Mouse (Mus musculus): ENCODE measurements around the gene Ssu72. TPM values are rescaled to one million over a fixed set of nuclear protein-coding genes. Genes with fewer than 3 reads are reported as not detected.

Ssu72 gene
- total RNA-seq, 2 experiments from 2014 or later = 32.3 to 34.8 TPM

DNA sequence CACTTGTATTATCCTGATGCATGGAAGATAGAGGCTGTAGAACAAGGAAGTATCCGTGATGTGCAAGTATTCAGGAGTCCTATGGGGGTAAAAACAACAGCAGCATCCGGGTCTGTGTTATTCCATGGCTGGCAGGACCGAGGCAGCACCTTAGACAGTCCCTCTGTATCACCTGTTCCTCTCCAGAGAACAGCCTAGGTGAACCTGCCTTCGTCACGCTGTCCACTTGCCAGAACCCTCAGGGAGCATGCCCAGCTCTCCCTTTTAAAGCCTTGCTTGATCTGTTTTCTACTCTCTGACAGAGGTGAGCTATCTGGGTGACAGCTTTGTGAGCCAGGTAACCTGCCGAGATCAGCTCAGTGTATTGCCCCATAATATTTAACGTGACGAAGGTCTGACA, 39.9 kb downstream of the Ssu72 start:
- intact Hi-C loops (cut with DNase I) = no loop called here
- no peak for DNase-seq

GRCm38 (mm10) chr4:155745136-155745535, 40.5 kb downstream of the Ssu72 start:
- intact Hi-C loops (cut with DNase I) = no loop called here
- DNase-seq = no peak

- no peak for DNase-seq
- intact Hi-C loops (cut with DNase I) = no loop called here
Observed at GRCm38 (mm10) chr4:155746036-155746548, 41.5 kb downstream of the Ssu72 start.

DNA sequence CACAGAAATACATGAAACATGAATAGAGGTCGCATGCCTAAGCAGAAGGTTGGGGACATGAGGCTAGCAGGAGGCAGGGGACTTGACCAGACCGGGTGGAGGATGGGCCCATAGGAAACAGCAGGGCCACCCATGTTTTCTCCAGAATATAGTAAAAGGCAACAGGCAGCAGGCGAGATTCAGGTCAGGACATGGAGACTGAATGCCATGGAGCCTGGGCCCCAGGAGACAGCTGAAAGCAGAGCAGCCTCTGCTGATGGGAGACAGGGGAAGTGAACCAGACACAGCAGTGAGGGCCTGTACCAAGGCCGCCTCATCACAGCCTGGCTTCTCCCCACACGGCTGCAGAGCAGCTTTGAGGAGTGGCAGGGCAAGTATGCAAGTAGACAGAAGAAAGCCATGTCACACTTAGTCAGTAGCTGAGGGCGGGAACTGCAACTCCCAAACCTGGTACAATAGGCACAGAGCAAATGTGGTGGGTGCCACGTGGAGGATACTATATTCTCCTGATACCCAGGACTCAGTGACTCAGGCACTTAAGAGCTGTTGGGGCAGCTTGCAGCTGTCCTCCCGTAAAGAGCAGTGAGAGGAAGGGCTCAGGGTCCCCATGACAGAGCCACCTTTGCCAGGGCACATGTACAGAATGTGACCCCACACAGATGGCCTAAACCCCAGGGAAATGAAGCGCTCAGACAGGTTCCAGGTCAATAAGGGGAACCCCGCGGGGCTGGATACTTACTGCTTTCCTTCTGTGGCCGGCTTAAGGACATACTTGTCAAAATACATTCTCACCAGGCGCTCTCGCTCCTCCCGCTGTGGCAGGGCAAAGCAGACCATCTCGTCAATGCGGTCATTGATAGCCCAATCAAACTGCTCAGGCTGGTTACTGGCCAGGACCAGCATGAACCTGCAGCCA, 42.2 kb downstream of the Ssu72 start:
- intact Hi-C loops (cut with DNase I) = no loop called here
- no peak for DNase-seq

GRCm38 (mm10) chr4:155757011-155757410, 52.4 kb downstream of the Ssu72 start:
- intact Hi-C loops (cut with DNase I) = no loop called here
- no peak for DNase-seq

DNA sequence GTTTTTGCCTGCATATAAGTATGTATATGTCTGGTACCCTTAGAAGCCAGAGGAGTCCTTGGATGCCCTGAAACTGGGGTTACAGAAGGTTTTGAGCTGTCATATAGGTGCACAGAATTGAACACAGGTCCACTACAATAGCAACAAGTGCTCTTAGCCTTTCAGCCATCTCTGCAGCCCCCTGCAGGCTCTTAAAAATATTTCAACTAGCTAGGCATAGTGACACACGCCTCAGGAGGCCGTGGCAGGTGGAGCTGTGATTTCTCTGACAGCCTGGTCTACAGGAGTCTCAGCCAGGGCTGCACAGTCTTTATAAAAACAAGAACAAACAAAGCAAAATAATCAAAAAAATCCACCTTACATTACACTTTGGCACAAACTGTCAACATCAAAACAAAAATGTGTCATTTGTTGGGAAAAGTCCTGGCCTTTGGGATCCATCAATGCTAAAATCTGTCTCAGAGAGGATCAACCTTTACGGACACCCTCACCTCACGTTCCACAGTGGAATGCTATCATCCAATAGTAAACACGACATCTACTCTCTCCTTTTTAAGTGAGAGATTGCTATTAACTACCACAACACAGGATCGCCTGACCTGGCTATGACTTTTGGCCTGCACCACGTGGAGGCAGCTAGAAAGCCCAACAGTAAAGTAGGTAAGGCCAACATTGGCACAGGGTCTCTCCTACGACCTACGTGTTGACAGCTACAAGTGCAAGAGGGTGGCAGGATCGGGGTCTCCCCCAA, 55.4 kb downstream of the Ssu72 start:
- intact Hi-C loops (cut with DNase I) = no loop called here
- DNase-seq = no peak

GRCm38 (mm10) chr4:155760613-155761355, 56.2 kb downstream of the Ssu72 start, which contains the start of gene Atad3a:
Gene Atad3a, minus strand, starts transcription at chr4:155761093.
- DNase-seq = peak; percentile 95
- intact Hi-C loops (cut with DNase I) = no loop called here

GRCm38 (mm10) chr4:155761356-155762099, 56.9 kb downstream of the Ssu72 start:
- intact Hi-C loops (cut with DNase I) = no loop called here
- DNase-seq = no peak

- intact Hi-C loops (cut with DNase I) = no loop called here
- DNase-seq = no peak
Observed at GRCm38 (mm10) chr4:155762357-155762756, 57.8 kb downstream of the Ssu72 start.

DNA sequence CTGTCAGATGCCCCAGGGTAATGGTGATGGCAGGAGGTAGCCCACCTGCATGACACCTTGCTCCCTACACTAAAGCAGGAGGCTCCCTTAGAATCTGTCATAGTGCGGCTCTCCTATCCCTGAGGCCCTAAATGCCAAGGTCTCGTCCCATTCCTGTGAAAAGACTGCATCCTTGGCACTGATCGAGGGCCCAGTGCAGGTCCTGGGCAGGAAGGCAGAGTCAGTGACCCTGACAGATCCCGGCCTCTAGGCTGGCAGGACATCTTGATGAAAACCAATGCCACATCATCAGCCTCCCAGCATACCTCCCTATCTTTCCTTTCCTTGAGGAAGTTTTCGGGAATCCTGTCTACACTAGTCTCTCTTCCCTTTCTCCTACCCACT, 64.9 kb downstream of the Ssu72 start:
- intact Hi-C loops (cut with DNase I) = loop anchor here (5.0 kb wide), 1 partner anchor 47 kb away; no protein-coding TSS in a partner anchor
- DNase-seq = no peak

DNA sequence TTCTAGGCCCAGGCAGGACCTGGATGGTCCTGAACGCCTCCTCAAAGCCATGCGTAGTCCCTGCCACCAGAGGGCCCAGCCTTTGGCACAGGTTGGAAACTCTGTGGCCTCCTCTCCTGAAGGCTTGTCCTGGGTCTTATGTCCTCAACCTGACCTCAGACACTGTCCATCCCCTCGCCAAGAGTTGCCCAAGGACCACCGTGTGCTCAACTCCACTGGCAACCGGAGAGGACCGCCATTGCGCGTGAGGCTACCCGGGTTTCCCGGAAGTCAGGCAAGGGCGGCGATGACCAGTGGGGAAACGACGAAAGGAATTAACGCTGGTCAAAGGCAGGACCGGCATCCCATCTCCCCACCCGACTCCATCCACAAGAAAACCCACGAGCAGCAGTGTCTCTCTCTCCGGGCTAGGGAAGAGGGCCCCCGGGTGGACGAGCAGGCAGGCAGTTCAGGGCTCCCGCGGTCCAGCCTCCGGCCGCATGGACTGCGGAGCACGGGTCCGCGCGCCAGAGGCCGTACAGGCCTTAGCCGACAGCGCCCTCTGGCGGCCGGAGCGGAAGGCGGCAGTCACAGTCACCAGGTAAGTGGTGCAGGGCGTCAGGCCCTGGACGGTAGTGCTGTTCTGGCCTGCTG, 65.4 kb downstream of the Ssu72 start:
- intact Hi-C loops (cut with DNase I) = loop anchor here (1.0 to 5.0 kb wide), 2 partner anchors 13 to 48 kb away; no protein-coding TSS in a partner anchor
- DNase-seq = peak; percentile 87 to 90

GRCm38 (mm10) chr4:155770626-155771025, 66.0 kb downstream of the Ssu72 start:
- DNase-seq = peak; percentile 62 to 75
- intact Hi-C loops (cut with DNase I) = loop anchor here (1.0 kb wide), 1 partner anchor 13 kb away; no protein-coding TSS in a partner anchor

DNA sequence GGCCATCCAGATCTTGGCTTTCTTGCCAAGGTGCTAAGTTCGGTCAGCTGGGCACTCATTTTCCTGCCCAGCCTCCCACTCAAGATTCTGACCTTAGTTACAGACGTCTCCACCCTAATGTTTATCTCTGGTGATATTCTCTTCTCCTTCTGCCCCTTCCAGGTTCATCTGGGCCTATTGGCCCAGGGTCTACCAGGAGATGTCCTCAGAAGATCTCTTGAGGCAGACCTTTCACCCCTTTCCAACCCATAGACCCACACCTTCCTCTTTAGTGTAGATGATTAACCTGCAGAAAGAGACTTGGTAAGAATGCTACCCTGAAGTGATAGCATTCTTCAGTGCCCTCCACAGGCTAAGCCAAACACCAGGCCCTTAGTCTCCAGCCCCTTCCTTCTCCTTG, 67.1 kb downstream of the Ssu72 start:
- intact Hi-C loops (cut with DNase I) = no loop called here
- no peak for DNase-seq

DNA sequence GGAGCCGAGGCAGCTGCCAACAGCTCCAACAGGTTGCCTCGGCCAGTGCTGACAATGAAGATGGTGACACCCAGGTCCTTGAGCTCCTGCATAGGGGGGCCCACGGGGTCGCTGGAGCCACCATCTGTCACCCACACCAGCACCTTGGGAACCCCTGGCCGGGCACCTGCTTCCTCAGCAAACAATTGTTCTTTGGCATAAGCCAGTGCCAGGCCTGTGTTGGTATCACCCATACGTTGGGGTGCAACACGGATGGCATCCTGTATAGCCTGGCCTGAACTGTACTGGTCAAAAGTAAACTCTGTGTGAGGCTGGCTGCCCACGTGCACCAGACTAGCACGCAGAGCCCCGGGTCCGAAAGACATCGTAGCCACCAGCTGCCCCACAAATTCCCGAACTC, 68.2 kb downstream of the Ssu72 start:
- intact Hi-C loops (cut with DNase I) = no loop called here
- DNase-seq = no peak

DNA sequence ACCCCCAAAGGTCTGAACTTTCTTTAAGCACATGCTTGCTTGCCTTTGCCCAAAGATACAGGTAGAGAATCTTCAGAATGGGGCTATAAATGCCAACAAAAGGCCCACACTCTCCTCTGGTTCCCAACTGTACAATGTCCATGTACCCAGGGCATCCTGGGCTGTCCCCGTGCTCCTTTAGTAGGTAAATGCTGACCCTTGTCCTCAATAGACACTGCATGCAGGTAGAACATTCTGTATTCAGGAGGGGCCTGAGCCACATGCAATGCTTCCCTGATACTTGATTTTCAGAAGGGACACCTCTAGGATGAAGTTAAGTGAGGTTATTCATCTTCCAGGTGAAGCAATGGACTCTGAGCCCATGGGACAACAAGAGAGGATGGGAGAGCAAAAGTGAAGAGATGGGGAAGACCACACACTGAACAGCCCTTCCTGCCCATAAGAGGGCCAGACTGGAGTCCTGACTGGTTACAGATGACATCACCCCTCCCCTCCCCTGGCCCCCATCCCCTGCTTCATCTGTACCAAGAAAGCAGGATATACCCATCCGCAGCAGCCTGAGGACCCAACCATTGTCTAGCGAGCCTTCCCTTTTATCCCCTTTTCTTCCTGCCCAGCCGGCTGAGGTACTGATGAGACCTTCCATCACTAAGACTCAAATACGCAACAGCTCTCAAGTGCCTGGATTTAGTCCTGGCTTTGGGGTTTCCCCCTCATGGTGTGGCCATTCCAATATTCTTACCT, 68.9 kb downstream of the Ssu72 start:
- intact Hi-C loops (cut with DNase I) = no loop called here

GRCm38 (mm10) chr4:155774280-155774754, 69.7 kb downstream of the Ssu72 start, which contains the start of gene Vwa1:
Gene Vwa1, minus strand, starts transcription at chr4:155774698.
- peak; percentile 87 to 93 for DNase-seq
- intact Hi-C loops (cut with DNase I) = no loop called here

More for the DNA sequence above, 68.9 kb downstream of the Ssu72 start:
- no peak for DNase-seq

- intact Hi-C loops (cut with DNase I) = no loop called here
- peak; percentile 62 to 64 for DNase-seq
Observed at GRCm38 (mm10) chr4:155774971-155775740, 70.6 kb downstream of the Ssu72 start.
